Comparison of ENCODE assay signal across 8 mouse cellular contexts in genomic region chr6:127965497-127965896, GRCm38 (mm10).
DNase-seq lines count a peak whose midpoint lies in the region; ATAC-seq and TF ChIP-seq lines count a peak whose summit lies in the region.

No protein-coding gene starts in this region.

- peaks cover 10% of the 10 kb centered on the region; the same call in 1 of the 2 replicates for H3K4me1 ChIP-seq in midbrain, embryonic 12.5 days
- H3K4me1 ChIP-seq in liver, embryonic 11.5 days (replicated peaks; ENCODE audit: control insufficient read depth, insufficient read depth, low read length) = no peaks in the 10 kb centered on the region

- no peak overlapping the region for H3K4me3 ChIP-seq in midbrain, embryonic 12.5 days
- no peak overlapping the region for H3K4me3 ChIP-seq in liver, embryonic 11.5 days (ENCODE audit: low read depth, low read length)

- H3K27ac ChIP-seq in midbrain, embryonic 12.5 days (replicated peaks) = no peak overlapping the region
- H3K27ac ChIP-seq in liver, embryonic 11.5 days (ENCODE audit: low read depth, low read length) = no peak overlapping the region

- WGBS in midbrain, embryonic 12.5 days = 37% methylated on average over 8 of the region's 8 CpGs
- 63% methylated on average over 8 of the region's 8 CpGs for WGBS in liver, embryonic 11.5 days

- DNase-seq in kidney, postnatal 10 days = peak; percentile 35
- no peak for DNase-seq in kidney, adult 9 months
- DNase-seq in brain, embryonic 14.5 days (ENCODE audit: low read depth) = peak; percentile 63
- peak; percentile 24 for DNase-seq in forelimb bud, embryonic 11.5 days (ENCODE audit: low read depth, low spot score)
- DNase-seq in liver, embryonic 11.5 days (ENCODE audit: low spot score) = no peak
- no peak for DNase-seq in kidney, adult 18-20 months

- no peaks in the 10 kb centered on the region for H3K27me3 ChIP-seq in midbrain, embryonic 12.5 days
- no peaks in the 10 kb centered on the region for H3K27me3 ChIP-seq in liver, embryonic 11.5 days (replicated peaks; ENCODE audit: control insufficient read depth, insufficient read depth, low read length)

- no peak for TF ChIP-seq POLR2A in brain, embryonic 14.5 days (IDR thresholded peaks at IDR 0.05; ENCODE audit: borderline replicate concordance, extremely low read depth, insufficient read depth, insufficient read length, poor library complexity, severe bottlenecking)

- no peak overlapping the region for H3K4me2 ChIP-seq in midbrain, embryonic 12.5 days (replicated peaks)
- no peak overlapping the region for H3K4me2 ChIP-seq in liver, embryonic 11.5 days

- peak; percentile 21; the same call in 1 of the 2 replicates for ATAC-seq in midbrain, embryonic 12.5 days (ENCODE audit: low FRiP score, low read depth)
- no peak for ATAC-seq in megakaryocyte, adult 5-6 weeks (ENCODE audit: poor library complexity, severe bottlenecking)
- ATAC-seq in liver, embryonic 11.5 days (replicated peaks; ENCODE audit: low FRiP score) = no peak

- no peaks in the 10 kb centered on the region for H3K36me3 ChIP-seq in midbrain, embryonic 12.5 days
- peaks cover 4% of the 10 kb centered on the region; the same call in 1 of the 2 replicates for H3K36me3 ChIP-seq in liver, embryonic 11.5 days (ENCODE audit: control insufficient read depth, insufficient read depth, low read length)

- no peaks in the 10 kb centered on the region for H3K9me3 ChIP-seq in midbrain, embryonic 12.5 days
- no peaks in the 10 kb centered on the region for H3K9me3 ChIP-seq in liver, embryonic 11.5 days (ENCODE audit: control insufficient read depth, low read length)

- TF ChIP-seq CTCF in brain, embryonic 14.5 days (IDR thresholded peaks at IDR 0.05; ENCODE audit: borderline replicate concordance, extremely low read depth, insufficient read depth, insufficient read length) = peak; percentile 64

- no peak overlapping the region for H3K9ac ChIP-seq in midbrain, embryonic 12.5 days (replicated peaks)
- no peak overlapping the region for H3K9ac ChIP-seq in liver, embryonic 11.5 days (ENCODE audit: low read depth, low read length)

Comparison
In these comparisons a context has a peak if more than half of its experiments do, and no peak if none do; other contexts are left out.
1. DNase-seq: peak in kidney, postnatal 10 days (single experiment), brain, embryonic 14.5 days (single experiment) and forelimb bud, embryonic 11.5 days (single experiment); none in kidney, adult 9 months (single experiment), liver, embryonic 11.5 days (single experiment) and kidney, adult 18-20 months (single experiment).